Mouse (Mus musculus) frontal cortex, adult 2 months (tissue): Measurements from ENCODE around the gene Canx. TPM values are rescaled to one million over a fixed set of nuclear protein-coding genes. Genes with fewer than 3 reads are reported as not detected.
"Not testable (repeated sequence)": the region's sequence is repeated elsewhere in the genome, so short reads cannot be mapped to it uniquely, and the experiment has no call there.

ENCODE experiments used
- DNase-seq, 2 experiments: peaks; one replicate each; pipeline ENCODE4 v3.0.0; 2022; ENCODE audit warnings: low spot score in 1 of 2; ENCODE audit errors: extremely low spot score in 1 of 2
- polyA plus RNA-seq: library from polyadenylated mRNA; depleted of rRNA; stranded (reverse); fragments of >200 nt; gene quantifications from 2 replicates; pipeline ENCODE4 v1.2.3, GENCODE M21; 2012; rRNA removed

The Canx gene
- 287 and 369 TPM in 2 replicates for polyA plus RNA-seq

- DNase-seq, result peak; percentile 99 to 100
These were observed at the start of gene Canx for GRCm38 (mm10) chr11:50325496-50326301. Gene Canx, minus strand, starts transcription at chr11:50325673.

GRCm38 (mm10) chr11:50374286-50375015, 49.0 kb upstream of the Canx start:
- DNase-seq, result no peak

DNA sequence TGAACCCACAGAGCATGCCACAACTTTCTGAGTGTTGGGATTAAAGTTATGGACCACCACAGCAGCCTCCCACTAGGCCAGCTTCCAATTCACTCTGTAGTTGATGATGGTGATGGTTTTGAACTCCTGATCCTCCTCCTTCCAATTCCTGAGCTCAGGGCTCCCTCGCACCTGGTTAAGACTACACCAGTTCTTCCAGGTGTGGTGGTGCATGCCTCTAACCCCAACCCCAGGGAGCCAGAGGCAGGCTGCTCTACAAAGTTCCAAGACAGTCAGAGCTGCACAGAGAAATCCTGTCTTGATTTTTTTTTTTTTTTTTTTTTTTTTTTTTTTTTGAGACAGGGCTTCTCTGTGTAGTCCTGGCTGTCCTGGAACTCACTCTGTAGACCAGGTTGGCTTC, 48.1 kb upstream of the Canx start:
- DNase-seq, result no peak

- no peak for DNase-seq
These were observed 47.6 kb upstream of the Canx start for GRCm38 (mm10) chr11:50373086-50373485.

DNA sequence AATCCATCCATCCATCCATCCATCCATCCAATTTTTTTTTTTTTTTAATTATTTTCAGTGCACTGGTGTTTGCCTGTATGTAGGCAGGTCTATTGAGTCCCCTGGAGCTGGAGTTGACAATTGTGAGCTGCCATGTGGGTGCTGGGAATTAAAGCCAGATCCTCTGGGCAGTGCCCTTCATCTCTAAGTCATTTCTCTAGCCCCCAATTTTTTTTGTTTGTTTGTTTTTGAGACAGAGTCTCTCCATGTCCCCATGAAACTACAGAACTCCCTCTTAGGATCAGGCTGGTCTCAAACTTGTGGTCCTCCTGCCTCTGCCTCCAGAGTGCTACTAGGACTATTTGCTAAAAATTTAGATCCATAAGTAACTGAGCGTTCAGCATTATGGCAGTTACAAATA, 46.4 kb upstream of the Canx start:
- no peak for DNase-seq

GRCm38 (mm10) chr11:50371399-50371841, 45.9 kb upstream of the Canx start:
- DNase-seq, result peak in 1 of 2 experiments; percentile 68

GRCm38 (mm10) chr11:50370969-50371368, 45.5 kb upstream of the Canx start:
- DNase-seq, result no peak

DNA sequence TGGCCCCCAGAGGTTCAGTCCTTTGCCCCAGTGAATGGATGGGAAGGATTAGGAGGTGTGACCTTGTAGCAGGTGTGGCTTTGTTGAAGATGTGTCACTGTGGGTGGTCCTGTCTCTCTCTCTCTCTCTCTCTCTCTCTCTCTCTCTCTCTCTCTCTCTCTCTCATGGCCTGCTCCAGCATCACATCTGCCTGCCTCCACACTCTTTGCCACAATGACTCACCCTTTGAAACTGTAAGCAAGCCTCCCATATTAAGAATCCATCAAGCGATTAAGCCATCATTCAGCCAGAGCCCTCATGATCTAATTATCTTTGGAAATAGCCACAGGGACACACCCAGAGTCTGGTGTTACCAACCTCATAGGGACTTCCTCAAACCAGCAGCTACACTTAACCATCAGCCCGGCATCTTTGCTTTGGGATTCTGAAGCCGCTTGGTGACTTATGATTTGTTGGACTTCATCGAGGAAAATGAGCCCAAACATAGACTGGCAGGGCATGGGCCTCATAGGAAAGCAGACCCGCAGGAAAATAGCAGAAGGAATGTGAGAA, 44.0 kb upstream of the Canx start:
- no peak for DNase-seq

DNA sequence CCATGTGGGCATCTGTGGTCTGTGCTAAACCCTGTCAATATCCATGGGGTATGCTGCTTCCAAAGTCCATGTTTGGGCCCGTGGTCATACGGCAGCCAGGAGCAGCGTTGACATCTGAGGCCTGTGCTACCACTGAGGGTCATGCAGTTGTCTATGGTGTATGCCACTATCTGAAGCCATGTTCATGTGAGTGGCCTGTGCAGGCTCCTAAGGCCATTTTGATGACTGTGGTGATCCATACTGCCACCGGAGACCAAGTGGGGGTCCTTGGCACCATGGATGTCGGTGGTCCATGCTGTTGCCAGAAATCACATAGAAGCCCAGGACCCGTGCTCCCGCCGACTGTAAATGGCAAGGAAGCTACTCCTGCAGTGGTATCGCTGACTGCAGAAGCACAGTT, 42.1 kb upstream of the Canx start:
- no peak for DNase-seq

DNA sequence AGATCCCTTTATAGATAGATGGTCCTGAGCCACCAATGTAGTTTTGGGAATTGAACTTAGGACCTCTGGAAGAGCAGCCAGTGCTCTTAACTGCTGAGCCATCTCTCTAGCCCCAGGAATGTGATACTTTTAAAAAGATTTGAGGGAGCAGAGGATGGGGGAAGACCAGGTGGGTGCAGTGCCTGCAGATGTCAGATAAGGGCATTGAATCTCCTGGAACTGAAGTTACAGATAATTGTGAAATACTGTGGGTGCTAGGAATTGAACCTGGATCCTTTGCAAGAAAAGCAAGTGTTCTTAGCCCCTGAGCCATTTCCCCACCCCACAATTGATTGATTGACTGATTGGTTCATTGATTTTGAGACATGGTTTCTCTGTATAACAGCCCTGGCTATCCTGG, 39.8 kb upstream of the Canx start:
- DNase-seq, result no peak

DNA sequence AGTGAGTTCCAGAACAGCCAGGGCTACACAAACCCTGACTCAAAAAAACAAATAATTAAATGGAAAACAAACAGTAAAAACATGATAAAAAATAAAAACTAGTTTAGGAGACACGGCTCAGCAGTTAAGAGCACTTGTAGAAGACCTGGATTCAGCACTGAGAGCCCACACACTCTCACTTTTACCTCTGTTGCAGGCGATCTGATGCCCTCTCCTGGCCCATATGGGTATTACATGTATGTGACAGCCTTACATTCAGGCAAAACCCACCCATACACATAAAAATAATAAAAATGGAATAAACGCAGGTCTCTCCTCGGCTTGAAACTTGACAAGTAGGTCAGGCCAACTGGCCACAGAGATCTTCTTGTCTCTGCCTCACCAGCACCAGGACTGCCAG, 39.1 kb upstream of the Canx start:
- peak; percentile 67 to 95 for DNase-seq

GRCm38 (mm10) chr11:50361282-50361681, 35.8 kb upstream of the Canx start:
- not testable (repeated sequence) for DNase-seq

DNA sequence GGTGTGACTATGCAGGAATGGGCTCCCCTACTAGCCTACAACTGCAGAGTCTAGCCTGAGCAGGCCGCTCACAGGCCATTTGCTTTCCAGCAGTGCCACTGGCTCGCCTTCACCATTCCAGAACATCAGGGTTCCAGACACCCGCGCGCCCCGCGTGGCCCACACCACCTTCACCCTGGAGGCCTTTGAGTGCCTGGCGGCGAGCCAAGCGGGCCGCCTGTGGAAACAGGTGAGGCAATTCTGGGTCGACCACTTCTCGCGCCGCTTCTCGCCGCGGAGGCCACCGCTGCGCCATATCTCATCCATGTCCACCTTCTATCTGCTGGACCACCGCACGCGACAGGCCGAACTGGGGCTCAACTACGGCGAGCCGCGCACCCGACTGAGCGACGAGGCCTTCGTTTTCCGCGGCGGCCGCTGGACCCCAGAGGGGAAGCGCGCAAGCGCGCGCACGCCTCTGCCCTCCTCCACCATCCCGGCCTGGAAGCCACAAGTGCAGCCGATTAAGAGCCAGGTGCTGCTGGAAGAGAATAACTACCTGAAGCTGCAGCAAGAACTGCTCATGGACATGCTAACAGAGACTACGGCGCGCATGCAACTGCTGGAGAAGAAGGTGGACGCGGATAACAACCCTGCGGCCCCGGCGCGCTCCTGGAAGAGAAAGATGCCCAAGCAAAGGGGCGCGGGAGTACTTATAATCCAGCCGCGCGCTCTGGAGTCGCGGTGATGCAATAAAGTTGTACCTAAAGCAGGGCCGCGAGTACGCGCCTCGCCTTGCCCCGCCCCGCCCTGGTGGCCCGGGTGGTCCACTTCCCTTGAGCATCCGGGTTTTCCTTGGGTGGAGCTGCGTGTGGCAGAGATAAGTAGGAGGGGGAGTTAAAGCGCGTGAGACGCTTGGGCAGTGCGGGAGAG, 33.7 kb upstream of the Canx start:
- DNase-seq, result peak; percentile 26 to 61

DNA sequence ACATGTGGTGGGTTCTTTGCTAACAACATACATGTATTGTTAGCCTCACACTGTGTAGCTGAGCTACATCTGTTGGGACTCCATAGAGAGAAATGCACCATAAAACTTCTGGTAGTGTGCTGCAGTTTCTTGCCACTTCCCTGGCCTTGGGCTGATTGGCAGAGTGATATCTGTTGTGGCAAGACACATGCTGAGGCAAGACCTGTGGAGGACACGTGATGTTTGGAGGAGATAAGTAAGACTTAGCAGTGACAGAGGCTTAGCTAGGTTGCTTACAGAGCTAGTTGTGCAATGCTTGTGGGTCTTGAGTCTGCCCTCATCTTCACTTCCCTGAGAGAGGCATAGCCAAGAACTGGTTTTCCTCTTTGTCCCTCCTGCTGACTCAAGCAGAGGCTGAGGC, 29.9 kb upstream of the Canx start:
- DNase-seq, result no peak

- DNase-seq, result no peak
These were observed 29.4 kb upstream of the Canx start for GRCm38 (mm10) chr11:50354851-50355250.

- DNase-seq, result no peak
These were observed 28.7 kb upstream of the Canx start, which contains the start of gene Cby3 for GRCm38 (mm10) chr11:50354162-50354561. Gene Cby3, plus strand, starts transcription at chr11:50354462.

DNA sequence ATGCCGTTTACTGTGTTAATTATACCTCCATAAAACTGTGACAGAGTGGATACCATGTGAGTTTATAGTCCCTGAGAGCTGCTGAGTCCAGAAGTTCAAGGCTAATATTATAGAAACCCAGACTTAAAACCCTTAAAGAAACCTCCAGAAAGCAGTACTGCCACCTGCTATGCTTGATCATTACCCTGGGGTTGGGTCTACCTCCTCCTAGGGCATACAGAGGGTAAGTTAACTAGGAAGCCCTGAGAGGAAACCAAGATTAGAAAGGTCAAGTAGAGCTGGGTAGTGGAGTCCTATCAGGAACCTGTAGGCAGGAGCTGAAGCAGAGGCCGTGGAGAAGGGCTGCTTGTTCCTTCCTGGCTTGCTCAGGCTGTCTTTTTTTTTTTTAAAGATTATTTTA, 26.7 kb upstream of the Canx start:
- DNase-seq, result no peak

DNA sequence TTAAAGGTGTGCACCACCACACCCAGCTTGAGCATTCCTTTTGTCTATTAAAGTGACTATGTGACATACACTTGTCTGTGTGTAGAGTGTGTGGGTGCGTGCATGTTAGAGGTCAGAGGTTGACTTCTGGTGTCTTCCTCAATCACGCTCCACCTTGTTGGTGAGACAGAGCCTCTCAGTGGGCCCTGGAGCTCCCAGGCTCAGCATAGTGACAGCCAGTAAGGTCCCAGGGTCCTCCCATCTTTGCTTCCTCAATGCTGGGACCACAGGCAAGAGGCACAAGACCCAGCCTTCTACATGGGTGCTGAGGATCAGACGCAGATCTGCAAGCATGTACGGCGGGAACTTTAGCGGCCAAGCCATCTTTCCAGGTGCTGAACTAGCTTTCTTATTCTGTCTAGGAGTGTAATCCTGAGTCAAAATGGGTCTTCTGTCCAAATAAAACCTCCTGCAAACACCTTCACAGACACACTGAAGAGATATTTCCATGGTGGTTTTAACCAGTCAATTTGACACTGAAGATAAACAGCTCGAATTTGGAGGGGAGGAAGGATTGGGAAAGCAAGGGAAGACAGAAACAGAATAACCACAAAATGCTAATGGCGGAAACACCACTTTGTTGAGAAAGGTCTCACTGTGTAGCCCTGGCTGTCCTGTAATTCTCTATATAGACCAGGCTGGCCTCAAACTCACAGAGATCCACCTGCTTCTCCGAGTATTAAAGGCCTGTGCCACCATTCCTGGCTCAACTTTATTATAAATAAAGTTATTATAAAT, 21.0 kb upstream of the Canx start:
- DNase-seq, result no peak

GRCm38 (mm10) chr11:50345486-50345885, 20.0 kb upstream of the Canx start:
- no peak for DNase-seq

DNA sequence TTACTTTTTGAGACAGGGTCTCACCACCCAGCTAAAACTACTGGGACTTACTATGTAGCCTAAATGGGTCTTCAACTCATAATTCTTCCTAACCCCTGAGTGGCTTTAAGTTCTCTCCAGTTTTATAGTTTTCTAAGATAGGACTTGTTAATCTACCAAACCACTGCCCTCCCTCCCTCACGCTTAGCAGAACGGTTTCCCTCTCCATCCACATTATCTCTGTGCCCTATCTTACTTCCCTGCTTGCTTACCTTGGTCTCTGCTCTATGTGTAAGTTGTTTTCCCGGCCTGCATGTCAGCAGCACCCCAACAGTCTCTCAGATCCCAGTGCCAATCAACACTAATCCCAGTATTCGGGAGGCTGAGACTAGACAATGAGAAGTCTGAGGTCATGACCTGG, 11.4 kb upstream of the Canx start:
- no peak for DNase-seq
